Mouse (Mus musculus): ENCODE data around the gene Wfdc21.

Gene Wfdc21

DNA sequence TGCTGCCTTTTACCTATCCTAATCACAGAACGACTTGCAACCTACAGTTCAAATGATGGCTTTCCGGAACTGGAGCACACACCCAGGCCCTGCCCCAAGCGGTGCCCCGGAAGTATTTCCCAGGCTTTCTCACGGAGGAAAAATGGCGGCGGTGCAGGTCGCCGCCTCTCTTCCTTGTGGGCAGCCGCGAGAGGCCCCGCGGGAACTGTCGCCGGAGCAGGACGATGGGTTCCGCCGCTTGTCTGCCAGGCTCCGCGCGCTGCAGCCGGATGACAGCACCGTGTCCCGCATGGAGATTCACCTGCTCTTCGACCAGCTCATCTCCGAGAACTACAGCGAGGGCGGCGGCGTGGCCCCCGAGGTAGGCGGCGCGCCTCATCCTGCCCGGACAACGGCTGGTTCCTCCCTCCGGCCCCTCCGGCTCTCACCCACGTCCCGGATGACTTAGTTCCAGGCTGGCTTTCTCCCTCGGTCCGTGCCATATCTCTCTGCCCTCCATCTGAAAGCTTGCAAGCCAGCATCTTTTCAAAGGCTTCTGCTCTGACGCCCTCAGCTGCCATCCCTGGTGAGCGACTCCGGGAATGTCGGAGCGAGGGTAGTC, 6.9 kb downstream of the Wfdc21 start, which contains the start of gene Heatr6:
Heatr6 (plus strand) TSS at position 116 of the 601 bp plus-strand sequence.
- DNase-seq (ENCODE audit: low read depth in 2 of 2, low spot score in 2 of 2), result peak; percentile 79 to 85

GRCm38 (mm10) chr11:83754227-83754626, 7.5 kb downstream of the Wfdc21 start:
- no peak for DNase-seq (ENCODE audit: low read depth in 2 of 2, low spot score in 2 of 2)

DNA sequence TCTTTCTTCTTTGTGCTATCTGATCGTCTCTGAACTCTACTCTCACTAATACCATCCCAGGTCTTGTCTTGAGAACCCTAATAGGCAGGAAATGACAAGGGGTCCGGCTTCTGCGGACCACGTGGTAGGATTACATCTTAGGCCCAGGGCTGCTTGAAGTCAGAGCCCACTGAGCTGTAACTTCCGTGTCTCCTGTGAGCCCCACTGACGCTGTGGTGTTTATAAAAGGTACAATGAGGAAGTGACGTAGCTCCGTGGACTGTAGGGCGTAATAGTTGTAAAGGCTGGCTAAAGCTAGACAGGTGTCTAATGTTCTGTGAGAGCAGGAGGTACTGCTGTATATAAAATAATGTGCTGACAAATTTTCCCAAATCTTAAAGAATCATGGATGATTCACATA, 20.6 kb downstream of the Wfdc21 start:
- DNase-seq (ENCODE audit: low read depth in 2 of 2, low spot score in 2 of 2), result no peak

DNA sequence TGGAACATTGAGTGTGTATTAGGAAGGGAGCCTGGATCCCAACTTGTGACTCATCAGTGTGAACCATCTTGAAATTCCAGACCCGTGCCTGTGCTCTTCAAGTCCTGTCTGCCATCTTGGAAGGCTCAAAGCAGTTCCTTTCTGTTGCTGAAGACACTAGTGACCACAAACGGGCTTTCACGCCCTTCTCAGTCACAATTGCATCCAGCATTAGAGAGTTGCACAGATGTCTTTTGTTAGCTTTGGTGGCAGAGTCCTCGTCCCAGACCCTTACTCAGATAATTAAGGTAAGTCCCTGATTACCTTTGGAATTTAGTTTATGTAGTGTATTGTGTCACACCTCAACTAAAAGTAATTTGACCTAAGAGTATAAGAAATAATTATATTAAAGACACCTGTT, 22.2 kb downstream of the Wfdc21 start:
- no peak for DNase-seq (ENCODE audit: low read depth in 2 of 2, low spot score in 2 of 2)

DNA sequence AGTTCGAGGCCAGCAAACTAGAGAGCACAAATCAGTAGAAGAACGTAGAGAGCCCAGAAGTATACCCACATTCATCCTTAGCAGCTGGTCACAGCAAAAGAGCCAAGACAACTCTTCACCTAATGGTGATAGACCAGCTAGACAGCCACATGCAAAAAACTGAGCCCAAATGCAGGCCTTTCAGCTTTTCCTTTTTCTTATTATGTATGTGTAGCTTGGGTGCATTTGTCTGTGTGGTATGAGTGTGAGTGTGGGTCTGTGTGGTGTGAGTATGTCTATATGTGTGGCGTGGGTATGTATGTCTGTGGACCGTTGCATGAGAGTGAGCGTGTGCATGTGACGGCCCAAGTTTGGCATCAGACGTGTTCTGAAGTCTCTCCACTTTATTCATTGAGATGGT, 24.3 kb downstream of the Wfdc21 start:
- DNase-seq (ENCODE audit: low read depth in 2 of 2, low spot score in 2 of 2), result no peak

DNA sequence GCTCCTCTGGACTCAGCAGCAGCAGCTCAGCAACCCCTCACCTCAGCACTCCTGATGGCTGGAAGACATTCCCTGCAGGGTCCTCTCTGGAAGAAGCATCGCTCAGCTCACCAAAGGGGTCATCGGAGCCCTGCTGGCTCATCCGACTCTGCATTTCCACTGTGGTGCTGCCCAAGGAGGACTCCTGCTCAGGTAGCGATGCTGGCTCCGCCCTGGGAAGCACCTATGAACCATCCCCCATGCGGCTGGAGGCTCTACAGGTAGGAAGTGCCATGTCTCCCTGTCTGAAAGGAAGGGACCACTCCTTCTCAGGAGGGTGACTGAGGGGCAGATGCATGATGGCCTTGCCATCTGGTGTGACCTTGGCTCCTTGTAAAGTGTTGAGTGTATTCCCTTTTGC, 25.6 kb downstream of the Wfdc21 start:
- no peak for DNase-seq (ENCODE audit: low read depth in 2 of 2, low spot score in 2 of 2)

- no peak for DNase-seq (ENCODE audit: low read depth in 2 of 2, low spot score in 2 of 2)
Measured at GRCm38 (mm10) chr11:83773691-83774090, 27.0 kb downstream of the Wfdc21 start.

DNA sequence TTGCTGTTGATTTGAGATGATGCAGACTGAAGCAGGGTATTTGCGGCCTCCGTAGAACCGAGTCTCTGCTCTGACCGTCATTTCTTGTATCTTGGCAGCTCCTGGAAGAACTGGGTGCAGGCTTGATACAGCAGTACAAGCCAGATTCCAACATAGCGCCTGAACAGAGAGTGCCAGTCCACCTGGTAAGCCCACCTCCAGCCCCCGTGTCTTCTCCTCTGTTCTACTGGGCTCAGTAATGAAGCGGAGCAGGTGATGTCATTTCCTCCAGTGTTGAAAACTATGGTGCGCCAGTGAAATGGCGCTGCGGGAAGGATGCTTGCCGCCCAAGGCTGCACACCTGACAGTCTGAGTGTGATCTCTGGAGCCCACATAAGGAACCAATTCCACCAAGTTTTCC, 27.6 kb downstream of the Wfdc21 start:
- no peak for DNase-seq (ENCODE audit: low read depth in 2 of 2, low spot score in 2 of 2)

DNA sequence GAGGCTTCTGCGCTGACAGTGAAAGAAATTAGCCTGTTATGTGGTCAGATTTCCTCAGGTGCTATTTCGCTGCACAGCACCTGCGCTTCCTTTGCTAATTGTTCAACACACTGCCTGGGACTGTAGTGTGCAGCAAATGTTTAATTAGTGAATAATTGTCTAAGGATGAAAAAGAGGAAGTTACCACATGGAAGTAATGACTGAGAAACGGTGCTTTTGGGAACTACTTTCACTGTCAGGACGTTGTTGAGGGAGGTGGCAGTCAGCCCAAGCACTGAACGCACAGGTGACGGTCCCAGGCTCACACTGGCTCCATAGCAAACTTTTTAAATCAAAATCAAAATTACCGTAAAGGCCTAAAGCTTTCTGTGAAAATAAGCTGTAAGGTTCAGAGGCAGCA, 30.1 kb downstream of the Wfdc21 start:
- no peak for DNase-seq (ENCODE audit: low read depth in 2 of 2, low spot score in 2 of 2)

DNA sequence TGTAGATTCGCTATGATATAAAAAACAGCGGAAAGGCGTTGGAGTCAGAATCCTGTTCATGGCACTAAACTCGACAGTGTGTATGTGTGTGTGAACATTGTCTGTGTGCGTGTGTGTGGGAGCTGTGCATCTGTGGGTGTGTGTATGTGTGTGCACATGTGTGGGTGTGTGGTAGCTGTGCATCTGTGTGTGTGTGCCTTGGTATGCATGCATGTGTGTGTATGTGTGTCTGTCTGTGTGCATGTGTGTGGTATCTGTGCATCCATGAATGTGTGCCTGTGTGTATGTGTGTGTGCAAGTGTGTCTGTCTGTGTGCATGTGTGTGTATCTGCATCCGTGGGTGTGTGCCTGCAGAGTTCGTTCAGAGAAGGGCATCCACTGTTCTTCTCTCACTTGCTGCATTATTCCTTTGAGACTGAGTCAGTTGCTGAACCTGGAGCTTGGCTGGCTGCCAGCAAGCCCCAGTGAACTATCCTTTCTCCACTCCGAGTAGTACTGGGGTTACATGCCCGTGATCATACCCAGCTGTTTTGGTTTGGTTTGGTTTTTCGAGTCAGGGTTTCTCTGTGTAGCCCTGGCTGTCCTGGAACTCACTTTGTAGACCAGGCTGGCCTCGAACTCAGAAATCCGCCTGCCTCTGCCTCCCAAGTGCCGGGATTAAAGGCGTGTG, 37.3 kb downstream of the Wfdc21 start:
- no peak for DNase-seq (ENCODE audit: low read depth in 2 of 2, low spot score in 2 of 2)

DNA sequence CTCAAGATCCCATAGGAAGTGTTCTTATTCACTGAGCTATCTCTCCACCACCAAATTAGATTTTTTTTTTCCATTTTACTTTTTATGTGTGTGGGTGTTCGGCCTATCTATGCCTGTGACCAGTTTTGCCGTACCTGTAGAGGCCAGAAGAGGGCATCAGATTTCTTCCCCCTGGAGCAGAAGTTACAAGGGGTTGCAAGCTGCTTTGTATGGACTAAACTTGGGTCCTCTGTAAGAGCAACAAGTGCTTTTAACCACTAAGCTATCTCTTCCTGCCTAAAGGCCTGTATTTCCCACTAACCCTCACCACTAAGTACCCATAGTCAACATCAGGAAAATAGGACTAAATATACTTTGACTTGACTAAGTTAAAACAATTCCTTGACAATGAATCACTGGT, 37.9 kb downstream of the Wfdc21 start:
- DNase-seq (ENCODE audit: low read depth in 2 of 2, low spot score in 2 of 2), result peak in 1 of 2 experiments; percentile 33

DNA sequence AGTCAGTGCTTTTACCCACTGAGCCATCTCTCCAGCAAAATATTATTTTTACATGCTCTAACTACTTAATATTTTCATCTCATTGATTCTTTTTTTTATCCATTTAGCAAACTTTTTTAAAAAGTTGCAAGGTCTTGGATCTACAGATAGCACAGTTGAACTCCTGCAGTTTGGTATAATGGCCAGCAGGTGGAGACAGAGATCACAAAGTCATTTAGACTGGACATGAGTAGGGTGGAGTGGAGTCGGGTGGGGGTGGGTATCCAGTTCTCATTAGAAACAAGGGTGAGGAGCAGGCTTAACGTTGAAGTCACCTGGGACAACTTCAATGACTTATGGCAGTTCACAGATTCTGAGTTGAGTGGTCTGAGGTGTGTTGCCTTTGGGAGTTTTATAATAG, 38.6 kb downstream of the Wfdc21 start:
- DNase-seq (ENCODE audit: low read depth in 2 of 2, low spot score in 2 of 2), result peak in 1 of 2 experiments; percentile 14

GRCm38 (mm10) chr11:83786835-83787234, 40.1 kb downstream of the Wfdc21 start:
- no peak for DNase-seq (ENCODE audit: low read depth in 2 of 2, low spot score in 2 of 2)

DNA sequence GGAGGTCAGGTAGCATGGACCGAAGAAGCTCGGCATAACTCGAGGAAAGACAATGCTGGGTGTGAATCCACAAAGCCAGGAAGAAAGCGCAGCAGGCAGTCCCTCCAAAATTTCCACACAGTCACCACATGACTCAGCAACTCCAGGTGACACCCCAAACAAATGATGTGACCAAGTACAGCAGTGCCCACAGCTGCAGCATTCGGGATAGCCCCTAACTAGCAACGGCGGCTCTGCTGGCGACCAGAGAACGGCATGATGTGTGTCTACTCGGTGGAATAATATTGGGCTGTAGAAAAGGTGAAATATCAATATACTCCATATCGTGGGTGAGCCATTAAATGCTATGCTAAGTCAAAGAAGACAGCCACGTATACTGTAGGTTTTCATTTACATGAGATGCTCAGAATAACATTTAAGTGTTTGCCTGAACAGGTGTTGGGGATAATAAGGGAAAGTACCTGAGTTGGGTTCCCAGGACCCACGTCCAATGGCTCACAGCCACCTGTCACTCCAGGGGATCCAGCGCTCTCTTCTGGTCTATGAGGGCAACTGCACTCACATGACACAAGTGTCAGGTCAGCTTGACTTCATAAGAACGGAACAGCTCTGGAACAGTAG, 40.8 kb downstream of the Wfdc21 start:
- no peak for DNase-seq (ENCODE audit: low read depth in 2 of 2, low spot score in 2 of 2)

- DNase-seq (ENCODE audit: low read depth in 2 of 2, low spot score in 2 of 2), result no peak
Measured at GRCm38 (mm10) chr11:83788331-83788730, 41.6 kb downstream of the Wfdc21 start.

DNA sequence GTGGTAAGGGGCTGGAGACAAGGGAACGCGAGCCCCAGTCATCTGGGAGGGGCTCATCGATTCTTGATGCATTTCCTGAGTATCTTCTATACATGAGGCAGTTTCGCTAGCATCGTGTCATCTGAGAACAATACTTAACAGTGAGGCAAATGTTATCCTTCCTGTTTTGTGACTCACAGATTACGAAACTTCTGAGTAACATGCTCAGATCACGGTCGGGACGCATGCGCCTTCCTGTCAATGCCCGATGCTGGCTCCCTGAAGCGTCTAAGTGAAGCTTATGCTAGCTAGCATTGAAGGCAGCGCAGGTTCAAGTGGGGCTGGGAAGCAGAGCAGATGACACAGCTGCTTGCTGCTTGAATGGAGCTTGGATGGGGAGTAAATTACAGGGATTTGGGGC, 42.5 kb downstream of the Wfdc21 start:
- DNase-seq (ENCODE audit: low read depth in 2 of 2, low spot score in 2 of 2), result peak in 1 of 2 experiments; percentile 10

- DNase-seq (ENCODE audit: low read depth in 2 of 2, low spot score in 2 of 2), result no peak
Measured at GRCm38 (mm10) chr11:83791133-83791532, 44.4 kb downstream of the Wfdc21 start.

- DNase-seq (ENCODE audit: low read depth in 2 of 2, low spot score in 2 of 2), result no peak
Measured at GRCm38 (mm10) chr11:83792316-83792914, 45.7 kb downstream of the Wfdc21 start.

GRCm38 (mm10) chr11:83793264-83793663, 46.5 kb downstream of the Wfdc21 start:
- DNase-seq (ENCODE audit: low read depth in 2 of 2, low spot score in 2 of 2), result no peak

GRCm38 (mm10) chr11:83796112-83796511, 49.4 kb downstream of the Wfdc21 start:
- DNase-seq (ENCODE audit: low read depth in 2 of 2, low spot score in 2 of 2), result no peak

GRCm38 (mm10) chr11:83796980-83797608, 50.4 kb downstream of the Wfdc21 start:
- no peak for DNase-seq (ENCODE audit: low read depth in 2 of 2, low spot score in 2 of 2)
